Mouse (Mus musculus) heart, embryonic 11.5 days (tissue): ENCODE measurements around the gene Gpx2. TPM values are rescaled to one million over a fixed set of nuclear protein-coding genes. Genes with fewer than 3 reads are reported as not detected.

Source experiments
- ATAC-seq: fragments of 200-750 bp; cut with Nextera tagmentation; replicated peaks from 2 replicates; pipeline ENCODE4 v1.8.0; 2017; ENCODE audit warnings: moderate library complexity; ENCODE audit not compliant: insufficient number of reproducible peaks, low FRiP score, low TSS enrichment
- H3K27ac ChIP-seq: fragments of 300-500 bp; sonication (generic); 2 replicates; pipeline ENCODE4 v1.5.1; 2014; ENCODE audit warnings: mild to moderate bottlenecking, low read depth, low read length
- H3K27me3 ChIP-seq: fragments of 300-500 bp; sonication (generic); 2 replicates; pipeline ENCODE4 v1.6.1; 2014; ENCODE audit warnings: mild to moderate bottlenecking, low read length, mixed read lengths; ENCODE audit not compliant: control insufficient read depth, insufficient read depth
- H3K36me3 ChIP-seq: fragments of 300-500 bp; sonication (generic); 2 replicates; pipeline ENCODE4 v1.6.1; 2014; ENCODE audit warnings: mild to moderate bottlenecking, low read length, moderate library complexity, mixed read lengths; ENCODE audit not compliant: control insufficient read depth, insufficient read depth
- H3K4me1 ChIP-seq: fragments of 300-500 bp; sonication (generic); 2 replicates; pipeline ENCODE4 v1.6.1; 2014; ENCODE audit warnings: low read length; ENCODE audit not compliant: control insufficient read depth, insufficient read depth
- H3K4me2 ChIP-seq: fragments of 300-500 bp; sonication (generic); 2 replicates; pipeline ENCODE4 v1.6.1; 2014; ENCODE audit warnings: mild to moderate bottlenecking, moderate library complexity
- H3K4me3 ChIP-seq: fragments of 300-500 bp; sonication (generic); 2 replicates; pipeline ENCODE4 v1.5.1; 2014; ENCODE audit warnings: low read depth, low read length
- H3K9ac ChIP-seq: fragments of 300-500 bp; sonication (generic); 2 replicates; pipeline ENCODE4 v1.6.1; 2014; ENCODE audit warnings: mild to moderate bottlenecking, low read depth, low read length, moderate library complexity
- H3K9me3 ChIP-seq: fragments of 300-500 bp; sonication (generic); replicated peaks from 2 replicates; pipeline ENCODE4 v1.6.1; 2016; ENCODE audit warnings: low read length; ENCODE audit not compliant: control insufficient read depth
- WGBS: fragments of 180-500 bp; shearing (Covaris S2); extraction: QIAGEN DNeasy Blood & Tissue Kit; methylation state at CpG from one replicate; pipeline ENCODE4 v1.1.7; 2014; ENCODE audit not compliant: insufficient replicate concordance; 5-methylcytosine and 5-hydroxymethylcytosine counted together
- polyA plus RNA-seq: library from polyadenylated mRNA; unstranded; fragments of >200 nt; fragmentation: Nextera tagmentation; extraction: Ambion mirVana; gene quantifications from 2 replicates; pipeline ENCODE4 v1.2.1, GENCODE M21; 2014

Gpx2 gene
- polyA plus RNA-seq, 1 experiment from 2014 or later = 0.36 TPM

DNA sequence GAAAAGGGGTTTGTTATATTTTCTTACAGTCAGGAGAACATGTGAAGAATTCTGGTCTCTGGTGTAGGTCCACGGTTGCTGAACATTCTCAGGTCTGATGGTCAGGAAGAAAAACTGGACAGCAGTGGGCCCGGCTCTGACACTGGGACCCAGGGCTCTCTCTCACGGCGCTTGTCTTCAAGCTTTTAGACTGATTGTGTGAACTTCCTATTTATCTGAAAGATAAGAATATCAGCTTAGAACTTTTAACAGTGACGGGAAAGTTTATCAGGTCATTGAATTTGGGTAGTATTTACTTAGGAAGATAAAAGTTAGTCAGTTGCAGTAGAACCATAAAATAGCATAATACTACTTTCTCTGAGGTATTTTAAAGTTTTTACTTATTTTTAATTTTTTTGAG is 18.5 kb downstream of the Gpx2 start:
- H3K4me1 ChIP-seq = 0 out of 2 replicates have a peak, but pooled peaks cover 9% of the 10 kb centered on the region
- no peaks in the 10 kb centered on the region for H3K27me3 ChIP-seq
- no peak overlapping the region for H3K4me2 ChIP-seq
- 37% methylated on average over 5 of the region's 5 CpGs for WGBS
- no peak overlapping the region for H3K27ac ChIP-seq
- no peak overlapping the region for H3K9ac ChIP-seq
- peaks cover 3% of the 10 kb centered on the region; the same call in 1 of the 2 replicates for H3K36me3 ChIP-seq
- no peak overlapping the region for H3K4me3 ChIP-seq
- ATAC-seq = no peak
- H3K9me3 ChIP-seq = no peaks in the 10 kb centered on the region

DNA sequence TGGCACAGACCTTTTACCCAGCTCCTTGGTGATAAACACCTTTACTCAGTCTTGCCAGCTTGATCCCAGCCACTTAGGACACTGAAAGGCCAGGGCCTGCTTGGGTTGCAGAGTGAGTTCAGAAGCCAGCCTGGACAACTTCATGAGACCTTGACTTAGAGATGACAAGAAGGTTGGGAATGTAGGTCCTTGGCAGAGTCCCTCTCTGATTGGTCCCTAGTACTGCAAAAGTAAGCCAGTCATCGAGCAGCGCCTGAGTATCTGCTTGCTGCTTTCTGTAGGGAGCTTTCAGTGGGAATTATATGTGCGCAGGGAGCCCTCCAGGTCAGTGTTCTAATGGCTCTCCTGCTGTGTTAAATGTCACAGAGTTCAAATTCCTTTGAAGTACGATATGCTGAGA is 20.2 kb downstream of the Gpx2 start:
- H3K27me3 ChIP-seq = no peaks in the 10 kb centered on the region

DNA sequence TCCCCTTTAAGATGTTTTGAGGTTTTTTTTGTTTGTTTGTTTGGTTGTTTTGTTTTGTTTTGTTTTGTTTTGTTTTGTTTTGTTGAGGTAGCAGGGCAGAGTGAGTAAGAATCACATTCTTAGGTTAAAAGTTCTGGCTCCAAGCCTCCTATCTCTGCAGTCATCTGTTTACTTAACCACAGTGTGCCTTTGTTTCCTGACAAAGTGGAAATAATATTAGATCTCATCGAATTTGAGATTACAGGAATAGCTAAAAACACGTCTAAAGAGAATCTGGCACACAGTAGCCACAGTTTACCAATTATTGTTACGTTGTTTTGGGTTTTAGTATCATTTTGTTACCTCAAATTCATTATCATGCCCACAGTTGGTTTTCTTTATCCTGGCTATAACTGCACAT is 20.7 kb downstream of the Gpx2 start:
- peaks cover 3% of the 10 kb centered on the region; the same call in 1 of the 2 replicates for H3K36me3 ChIP-seq
- H3K27ac ChIP-seq = no peak overlapping the region
- H3K4me3 ChIP-seq = no peak overlapping the region
- ATAC-seq = no peak
- no peak overlapping the region for H3K9ac ChIP-seq
- no peak overlapping the region for H3K4me2 ChIP-seq
- H3K27me3 ChIP-seq = no peaks in the 10 kb centered on the region
- H3K9me3 ChIP-seq = no peaks in the 10 kb centered on the region
- WGBS = 68% methylated on average over 3 of the region's 3 CpGs
- H3K4me1 ChIP-seq = 0 out of 2 replicates have a peak, but pooled peaks cover 5% of the 10 kb centered on the region

More for the DNA sequence above, 20.2 kb downstream of the Gpx2 start:
- Histone ChIP-seq H3K27ac (0 out of 2 replicates have a peak overlapping the region, but pooled peaks have one; percentile 2), H3K4me3 (no peak overlapping the region), H3K36me3 (peaks cover 3% of the 10 kb centered on the region; the same call in 1 of the 2 replicates), H3K9me3 (no peaks in the 10 kb centered on the region), H3K4me1 (0 out of 2 replicates have a peak, but pooled peaks cover 5% of the 10 kb centered on the region), H3K4me2 (no peak overlapping the region), H3K9ac (no peak overlapping the region)
- WGBS = 57% methylated on average over 4 of the region's 4 CpGs
- ATAC-seq = no peak

- Histone ChIP-seq H3K9ac (no peak overlapping the region), H3K27ac (no peak overlapping the region), H3K36me3 (no peaks in the 10 kb centered on the region), H3K4me1 (0 out of 2 replicates have a peak, but pooled peaks cover 5% of the 10 kb centered on the region), H3K27me3 (no peaks in the 10 kb centered on the region), H3K4me3 (no peak overlapping the region), H3K9me3 (no peaks in the 10 kb centered on the region), H3K4me2 (no peak overlapping the region)
- 88% methylated on average over 5 of the region's 5 CpGs for WGBS
- ATAC-seq = no peak
Measured at GRCm38 (mm10) chr12:76771540-76771939, 23.8 kb downstream of the Gpx2 start.

DNA sequence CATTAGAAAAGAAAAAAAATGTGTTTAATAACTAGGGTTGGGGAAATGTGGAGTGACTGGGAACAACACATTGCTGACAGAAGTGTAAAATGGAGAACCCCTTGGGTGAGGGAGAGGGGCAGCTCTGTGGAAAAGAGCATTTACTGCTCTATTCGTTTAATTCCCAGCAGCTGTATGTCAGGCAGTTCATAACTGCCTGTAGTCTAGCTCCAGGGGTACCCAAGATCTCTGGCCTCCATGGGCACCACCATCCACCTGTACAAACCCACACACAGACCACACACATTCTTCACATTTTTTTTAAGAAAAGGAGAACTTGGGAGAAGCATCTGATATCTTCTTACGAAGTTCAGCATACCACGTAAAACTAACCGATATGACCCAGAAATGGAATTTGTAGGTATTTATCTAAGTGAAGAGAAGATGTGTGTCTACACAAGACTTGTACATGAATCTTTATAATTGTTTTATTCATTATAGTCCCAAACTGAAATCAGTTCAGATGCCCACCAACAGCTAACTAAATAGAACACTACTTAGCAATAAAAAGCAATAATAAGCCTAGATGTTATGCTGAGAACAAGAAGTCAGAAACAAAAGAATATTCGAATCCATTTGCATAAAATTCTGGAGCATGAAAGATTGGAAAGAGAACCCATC is 24.4 kb downstream of the Gpx2 start:
- Histone ChIP-seq H3K4me3 (no peak overlapping the region), H3K4me2 (no peak overlapping the region), H3K4me1 (peaks cover 9% of the 10 kb centered on the region; the same call in 1 of the 2 replicates), H3K27ac (no peak overlapping the region), H3K36me3 (no peaks in the 10 kb centered on the region), H3K9ac (no peak overlapping the region), H3K9me3 (no peaks in the 10 kb centered on the region), H3K27me3 (no peaks in the 10 kb centered on the region)
- ATAC-seq = no peak
- WGBS = 88% methylated on average over 5 of the region's 5 CpGs

DNA sequence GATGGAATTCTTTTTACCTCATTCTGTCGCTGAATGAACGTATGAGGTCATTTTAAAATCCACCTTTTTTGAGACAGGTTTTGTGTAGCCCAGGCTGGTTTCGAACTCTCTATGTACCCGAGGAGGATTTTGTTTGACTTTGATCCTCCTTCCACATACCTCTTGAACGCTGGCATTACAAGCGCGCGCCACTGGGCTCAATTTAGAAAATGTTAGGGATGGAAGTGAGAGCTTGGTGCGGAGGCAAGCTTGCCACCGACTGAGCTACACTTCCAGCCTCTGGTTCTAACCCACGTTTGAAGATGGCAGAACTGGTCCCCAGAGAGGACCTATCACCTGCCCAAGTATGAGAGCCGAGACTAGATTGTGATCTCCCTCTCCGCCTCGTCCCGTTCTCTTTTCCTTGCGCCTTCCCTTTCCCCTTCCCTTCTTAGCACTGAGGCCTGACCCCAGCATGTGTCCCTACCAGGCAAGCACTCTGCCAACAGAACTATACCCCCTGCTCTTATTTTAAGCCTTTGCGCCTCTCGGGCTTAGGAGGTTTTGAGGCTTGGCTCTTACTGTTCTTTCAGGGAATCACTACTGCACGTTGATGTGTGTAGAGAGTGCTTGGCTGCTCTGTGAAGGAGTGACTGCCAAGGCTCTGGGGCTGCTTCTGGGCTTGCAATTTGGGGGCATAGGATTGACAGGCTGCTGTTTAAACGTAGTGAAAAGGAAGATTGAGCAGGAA is 29.3 kb downstream of the Gpx2 start:
- Histone ChIP-seq H3K4me2 (peak overlapping the region; percentile 78), H3K4me3 (peak overlapping the region; percentile 81), H3K9me3 (no peaks in the 10 kb centered on the region), H3K27me3 (no peaks in the 10 kb centered on the region), H3K4me1 (peaks cover 5% of the 10 kb centered on the region; the same call in 1 of the 2 replicates), H3K27ac (peak overlapping the region; percentile 79), H3K9ac (peak overlapping the region; percentile 92), H3K36me3 (no peaks in the 10 kb centered on the region)
- WGBS = 31% methylated on average over 20 of the region's 20 CpGs
- ATAC-seq = no peak

DNA sequence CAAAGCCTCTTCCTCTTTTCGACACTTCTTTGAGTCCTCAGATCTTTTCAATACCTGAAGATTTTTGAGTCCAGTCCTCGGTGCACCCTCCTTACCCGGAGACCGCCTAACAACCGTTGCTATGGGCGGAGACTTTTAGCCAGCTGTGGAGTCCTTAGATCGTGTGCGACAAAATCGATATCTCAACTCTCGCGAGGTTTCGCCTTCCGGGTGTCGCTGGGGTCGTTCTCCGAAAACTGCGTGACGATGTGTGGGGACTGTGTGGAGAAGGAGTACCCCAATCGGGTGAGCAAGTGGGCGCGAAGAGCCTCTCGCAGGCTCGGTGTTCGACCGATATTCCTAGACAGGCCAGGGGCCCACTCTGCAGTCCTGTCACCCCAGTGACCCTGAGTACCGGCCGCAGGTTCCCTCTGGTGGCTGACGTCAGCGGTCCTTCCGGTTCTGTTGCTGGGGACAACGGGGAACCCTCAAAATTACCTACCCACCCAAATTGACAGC is 30.0 kb downstream of the Gpx2 start, which contains the start of the genes Churc1 and Fntb:
Gene Churc1, plus strand, starts transcription at position 185 of the 498 bp plus-strand sequence.
Gene Fntb, plus strand, starts transcription at position 236 of the 498 bp plus-strand sequence.
- peak; percentile 94 for ATAC-seq
- Histone ChIP-seq H3K9me3 (no peaks in the 10 kb centered on the region), H3K4me1 (peaks cover 5% of the 10 kb centered on the region; the same call in 1 of the 2 replicates), H3K4me3 (peak within 1 kb of the TSS; percentile 81), H3K27me3 (no peaks in the 10 kb centered on the region), H3K36me3 (no peaks in the 10 kb centered on the region), H3K4me2 (peak within 1 kb of the TSS; percentile 78), H3K27ac (peak within 1 kb of the TSS; percentile 79), H3K9ac (peak within 1 kb of the TSS; percentile 92)
- WGBS = under 1% methylated on average over 31 of the region's 31 CpGs

- Histone ChIP-seq H3K27ac (no peak overlapping the region), H3K9ac (no peak overlapping the region), H3K4me3 (no peak overlapping the region), H3K36me3 (no peaks in the 10 kb centered on the region), H3K4me1 (no peaks in the 10 kb centered on the region), H3K4me2 (no peak overlapping the region), H3K9me3 (no peaks in the 10 kb centered on the region; the same call in 1 of the 2 replicates), H3K27me3 (no peaks in the 10 kb centered on the region)
- 42% methylated on average over 14 of the region's 14 CpGs for WGBS
- no peak for ATAC-seq
Measured at GRCm38 (mm10) chr12:76752652-76753318, 42.6 kb downstream of the Gpx2 start.
